Mouse (Mus musculus) T-helper 2 cell (primary cell): ENCODE measurements around the gene Gpr155.

ENCODE experiments used
- in situ Hi-C: fragments of 300-600 bp; cut with MboI, MseI; formaldehyde crosslinking; loops from one replicate; pipeline ENCODE4 v1.15.1; 2025; ENCODE audit warnings: high pct_unique_total_duplicates

Gene Gpr155

DNA sequence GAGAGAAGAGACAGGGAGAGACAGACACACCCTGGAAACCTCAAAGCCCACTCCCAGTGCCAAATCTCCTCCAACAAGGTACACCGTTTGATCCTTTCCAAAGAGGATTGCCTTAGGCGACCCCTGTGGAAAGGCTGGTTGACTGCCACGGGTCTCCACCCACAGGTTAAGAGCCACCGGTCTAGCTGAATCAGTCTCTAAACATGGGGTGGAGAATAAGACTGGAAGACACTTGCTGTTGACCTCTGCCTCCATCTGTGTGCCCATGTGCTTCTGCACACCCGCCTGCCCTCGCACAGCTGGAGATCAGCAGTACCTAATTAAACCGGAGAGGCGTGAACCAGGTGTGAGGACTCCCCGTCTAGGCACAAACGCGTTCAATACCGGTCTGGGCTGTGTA is 63.4 kb downstream of the Gpr155 start:
- in situ Hi-C loops = no loop called here

GRCm38 (mm10) chr2:73319218-73319617 is 67.2 kb downstream of the Gpr155 start:
- in situ Hi-C loops = no loop called here

DNA sequence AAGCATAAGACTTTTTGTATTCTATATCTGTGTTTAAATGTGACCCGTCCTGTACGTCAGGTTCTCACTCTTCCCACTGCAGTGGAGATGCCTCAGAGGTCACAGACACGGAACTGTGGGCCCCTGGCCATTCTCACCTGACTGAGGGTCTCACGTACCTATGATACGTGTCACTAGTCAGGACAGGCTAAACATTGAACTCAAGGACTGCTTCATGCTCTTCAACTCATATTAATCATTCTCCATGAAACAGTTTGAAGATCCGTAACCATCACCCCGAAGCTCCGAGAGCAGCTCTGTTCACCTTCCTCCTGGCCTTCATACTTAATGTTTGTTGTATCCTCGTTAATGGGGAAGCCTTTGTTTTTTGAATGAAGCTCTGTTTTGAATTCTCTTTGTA is 68.9 kb downstream of the Gpr155 start:
- in situ Hi-C loops = no loop called here

- in situ Hi-C loops = loop anchor here (5.0 kb wide), 1 partner anchor 73 kb away; the partner anchor contains the start of gene Gpr155
These were observed 72.1 kb downstream of the Gpr155 start for GRCm38 (mm10) chr2:73314311-73314710.

- in situ Hi-C loops = loop anchor here (5.0 kb wide), 1 partner anchor 74 kb away; the partner anchor contains the start of gene Gpr155
These were observed 73.3 kb downstream of the Gpr155 start for GRCm38 (mm10) chr2:73313117-73313501.

DNA sequence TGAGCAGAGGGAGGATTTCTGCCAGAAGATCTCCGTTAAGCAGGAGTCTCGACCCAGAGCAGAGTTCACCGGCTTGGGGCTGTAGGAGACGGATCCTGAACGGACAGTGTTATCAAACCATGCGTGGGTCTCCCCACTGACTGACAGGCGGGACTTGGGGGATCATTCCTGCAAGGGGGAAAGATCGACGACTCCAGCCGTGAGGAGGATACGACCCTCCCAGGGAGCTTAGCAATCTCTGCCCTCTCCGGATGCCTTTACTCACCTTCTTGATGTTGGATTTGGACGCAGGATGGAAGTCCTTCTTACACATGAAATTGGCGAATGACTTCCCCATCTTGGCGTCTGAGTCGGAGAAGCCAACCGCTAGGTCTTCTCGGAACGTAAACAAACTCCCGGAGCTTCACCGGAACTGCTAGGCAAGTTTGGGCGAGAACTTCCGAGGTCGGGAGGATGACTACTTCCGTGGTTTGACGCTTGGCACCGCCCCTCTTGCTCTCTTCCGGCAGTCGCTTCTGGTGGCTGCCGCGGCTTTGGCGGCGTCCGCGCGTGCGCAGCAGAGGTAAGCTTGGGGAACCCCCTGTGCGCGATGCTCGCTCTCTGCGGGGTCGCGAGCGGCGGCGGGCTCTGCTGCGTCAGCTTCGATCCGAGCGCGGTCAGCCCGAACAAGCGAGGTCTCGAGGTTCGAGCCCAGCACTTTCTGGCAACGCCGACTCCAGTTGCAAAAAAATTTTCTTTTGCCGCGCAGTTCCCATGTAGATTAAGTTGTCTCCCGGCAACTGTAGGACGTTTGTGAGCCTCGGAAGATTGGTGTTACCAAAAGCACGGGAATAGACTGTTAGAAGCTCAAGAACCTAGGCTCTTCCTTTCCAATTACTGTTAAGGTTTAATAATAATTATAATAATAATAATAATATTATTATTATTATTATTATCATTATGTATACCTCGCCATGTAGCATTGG is 73.9 kb downstream of the Gpr155 start, which contains the start of the genes Scrn3 and Cir1:
Scrn3 (plus strand) TSS at position 450 of the 965 bp plus-strand sequence.
Cir1 (minus strand) TSS at position 550 of the 965 bp plus-strand sequence.
- in situ Hi-C loops = loop anchor here (5.0 kb wide), 1 partner anchor 75 kb away; the partner anchor contains the start of gene Gpr155

DNA sequence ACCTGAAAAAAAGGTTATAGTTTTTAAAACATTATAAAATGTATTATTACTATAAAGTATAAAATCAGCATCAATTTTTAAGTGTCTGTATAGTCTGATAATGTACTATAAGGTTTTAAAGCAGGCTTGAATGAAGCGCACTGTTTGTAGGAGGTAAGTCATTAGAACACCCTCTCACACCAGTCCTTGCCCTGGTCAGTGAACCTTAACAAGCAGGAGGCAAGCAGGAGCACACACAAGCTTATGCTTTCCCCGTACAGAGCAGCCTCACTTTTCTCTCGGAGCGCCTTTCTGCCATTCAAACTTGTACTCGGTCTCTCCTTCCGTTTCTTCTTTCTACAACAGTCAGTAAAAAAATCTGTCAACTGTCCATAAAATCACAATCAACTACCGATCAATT is 80.4 kb downstream of the Gpr155 start:
- in situ Hi-C loops = no loop called here

GRCm38 (mm10) chr2:73304506-73304905 is 81.9 kb downstream of the Gpr155 start:
- in situ Hi-C loops = no loop called here

DNA sequence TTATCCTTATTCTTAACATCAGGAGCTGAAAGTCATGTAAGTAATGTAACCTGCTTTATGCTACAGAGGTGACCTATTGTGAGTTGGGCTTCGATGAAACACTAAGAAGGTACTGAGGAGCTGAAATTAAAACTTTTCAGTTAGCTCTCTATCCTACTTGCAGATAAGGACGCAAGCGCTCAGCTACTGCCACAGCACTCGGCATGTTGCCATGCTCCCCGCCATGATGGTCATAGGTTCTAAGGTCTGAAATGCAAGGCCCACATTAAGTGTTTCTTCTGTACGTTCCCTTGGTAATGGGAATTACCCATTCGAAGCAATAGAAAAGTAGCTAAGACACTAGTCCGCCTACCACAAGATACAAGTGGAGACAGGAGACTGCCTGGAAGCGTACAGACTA is 83.7 kb downstream of the Gpr155 start:
- in situ Hi-C loops = no loop called here

DNA sequence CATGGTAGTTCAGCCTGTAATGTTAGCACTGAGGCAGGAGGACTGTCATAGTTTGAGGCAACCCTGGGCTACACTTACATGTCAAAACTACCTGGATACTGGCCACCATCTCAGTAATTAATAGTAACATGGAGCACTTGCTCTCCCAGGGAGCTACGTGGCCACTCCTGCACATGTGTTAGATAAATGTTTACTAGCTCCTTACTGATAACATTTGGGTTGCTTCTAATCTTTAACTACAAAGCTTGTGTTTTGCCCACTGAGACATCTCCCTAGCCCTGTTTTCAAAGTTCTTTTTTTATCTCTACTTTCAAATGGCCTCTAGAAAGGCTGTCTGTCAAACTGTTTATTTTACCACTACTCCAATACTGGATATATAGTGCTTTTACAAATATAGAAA is 84.4 kb downstream of the Gpr155 start:
- in situ Hi-C loops = no loop called here

DNA sequence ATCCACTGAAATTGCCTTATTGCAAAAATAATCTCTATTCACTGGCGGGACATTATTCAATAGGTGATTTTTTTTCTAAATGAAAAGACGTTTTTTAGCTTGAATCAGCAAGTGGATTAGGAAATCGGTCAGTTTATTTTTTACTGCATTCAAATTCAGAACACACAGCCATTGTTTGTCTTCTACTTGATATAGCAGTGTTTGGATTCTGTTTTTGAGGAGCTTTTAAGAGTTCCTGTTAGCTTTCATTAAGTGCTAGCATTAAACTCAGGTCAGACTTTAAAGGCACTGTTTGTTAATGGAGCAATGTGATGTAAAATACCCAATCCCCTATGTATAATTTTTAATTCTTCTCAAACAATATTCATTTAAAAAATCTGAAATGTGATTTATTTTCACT is 87.5 kb downstream of the Gpr155 start:
- in situ Hi-C loops = no loop called here

- in situ Hi-C loops = no loop called here
These were observed 88.2 kb downstream of the Gpr155 start for GRCm38 (mm10) chr2:73298154-73298553.

DNA sequence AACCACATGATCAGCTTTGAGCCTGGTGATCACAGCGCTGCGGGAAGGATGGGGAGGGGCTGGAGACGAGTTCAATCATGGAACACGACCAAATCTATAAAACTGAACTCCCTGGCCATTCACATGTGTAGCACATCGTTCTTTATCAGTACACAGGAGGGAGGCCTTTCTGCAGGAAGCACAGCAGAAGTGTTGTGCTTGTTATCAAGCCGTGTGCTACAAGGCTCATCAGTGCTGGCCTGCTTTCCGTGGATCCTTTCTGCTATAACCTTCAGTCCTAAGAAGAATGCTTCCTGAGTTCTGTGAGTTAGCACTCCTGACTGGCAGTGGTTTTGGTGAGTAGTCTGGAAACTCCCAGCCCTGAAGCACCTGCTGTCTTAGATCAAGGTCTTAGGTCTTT is 91.3 kb downstream of the Gpr155 start:
- in situ Hi-C loops = no loop called here
